Mouse (Mus musculus): ENCODE measurements around the gene Trmo. TPM values are rescaled to one million over a fixed set of nuclear protein-coding genes. Genes with fewer than 3 reads are reported as not detected.

Trmo gene
- polyA plus RNA-seq, 1 experiment from 2014 or later = 9.4 TPM

GRCm38 (mm10) chr4:46404042-46404795, 15.0 kb upstream of the Trmo start:
- H3K27me3 ChIP-seq (replicated peaks) = no peaks in the 10 kb centered on the region
- ATAC-seq (replicated peaks) = no peak
- H3K4me1 ChIP-seq = no peaks in the 10 kb centered on the region
- no peak overlapping the region for H3K4me2 ChIP-seq
- no peak overlapping the region for H3K4me3 ChIP-seq
- no peak overlapping the region for H3K27ac ChIP-seq
- H3K36me3 ChIP-seq (replicated peaks) = no peaks in the 10 kb centered on the region
- no peak overlapping the region for H3K9ac ChIP-seq
- H3K9me3 ChIP-seq = no peaks in the 10 kb centered on the region
- WGBS = 82% methylated on average over 6 of the region's 6 CpGs

DNA sequence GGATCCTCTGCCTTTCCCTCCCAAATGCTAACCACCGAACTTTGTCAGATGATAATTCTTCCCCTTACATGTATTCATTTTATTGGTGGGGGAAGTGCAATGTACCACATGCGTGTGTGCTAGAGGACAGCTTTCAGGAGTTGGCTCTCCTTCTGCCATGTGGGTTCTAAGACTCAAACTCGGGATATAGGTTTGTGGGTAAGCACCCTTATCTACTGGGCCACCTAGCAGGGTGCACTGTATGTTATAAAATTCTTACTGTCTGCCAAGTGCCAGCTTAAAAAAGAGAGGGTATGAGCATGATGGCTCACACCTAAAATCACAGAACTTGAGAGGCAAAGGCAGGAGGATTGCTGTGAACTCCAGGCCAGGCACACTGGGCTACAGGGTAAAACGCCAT, 9.6 kb upstream of the Trmo start:
- Histone ChIP-seq H3K36me3 (replicated peaks) (no peaks in the 10 kb centered on the region), H3K4me2 (no peak overlapping the region), H3K27ac (no peak overlapping the region), H3K4me3 (no peak overlapping the region), H3K4me1 (no peaks in the 10 kb centered on the region), H3K9ac (no peak overlapping the region), H3K27me3 (replicated peaks) (no peaks in the 10 kb centered on the region), H3K9me3 (no peaks in the 10 kb centered on the region)
- WGBS = 85% methylated on average over 4 of the region's 4 CpGs
- no peak for ATAC-seq (replicated peaks)

DNA sequence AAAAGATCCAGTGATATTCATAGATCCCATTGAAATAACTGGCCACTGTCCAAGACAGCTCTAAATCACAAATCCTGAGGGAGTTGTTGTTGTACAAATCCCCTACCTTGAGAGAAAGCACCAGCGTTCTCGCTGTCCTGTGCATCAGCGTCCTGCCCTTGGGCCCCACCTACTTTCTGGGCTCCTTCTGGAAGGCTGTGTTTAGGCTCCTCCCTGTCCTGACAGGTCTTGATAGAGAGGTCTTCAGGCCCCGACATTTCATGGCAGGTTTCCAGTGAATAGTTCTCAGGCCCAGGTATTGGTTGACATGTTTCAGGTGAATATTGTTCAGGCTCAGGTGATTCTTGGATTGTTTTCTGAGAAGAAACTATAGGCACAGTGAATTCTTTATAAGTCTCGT, 6.5 kb upstream of the Trmo start:
- Histone ChIP-seq H3K27me3 (replicated peaks) (no peaks in the 10 kb centered on the region), H3K36me3 (replicated peaks) (no peaks in the 10 kb centered on the region), H3K4me3 (no peak overlapping the region), H3K4me1 (no peaks in the 10 kb centered on the region), H3K9me3 (no peaks in the 10 kb centered on the region), H3K4me2 (no peak overlapping the region), H3K9ac (no peak overlapping the region), H3K27ac (no peak overlapping the region)
- ATAC-seq (replicated peaks) = no peak
- 38% methylated on average over 5 of the region's 5 CpGs for WGBS

- no peaks in the 10 kb centered on the region for H3K27me3 ChIP-seq (replicated peaks)
- no peak overlapping the region for H3K27ac ChIP-seq
- no peak for ATAC-seq (replicated peaks)
- H3K4me3 ChIP-seq = no peak overlapping the region
- H3K36me3 ChIP-seq (replicated peaks) = no peaks in the 10 kb centered on the region
- peaks cover 5% of the 10 kb centered on the region for H3K4me1 ChIP-seq
- WGBS = 69% methylated on average over 2 of the region's 2 CpGs
- no peak overlapping the region for H3K9ac ChIP-seq
- no peaks in the 10 kb centered on the region for H3K9me3 ChIP-seq
- no peak overlapping the region for H3K4me2 ChIP-seq
Observed at GRCm38 (mm10) chr4:46394388-46394787, 5.2 kb upstream of the Trmo start.

DNA sequence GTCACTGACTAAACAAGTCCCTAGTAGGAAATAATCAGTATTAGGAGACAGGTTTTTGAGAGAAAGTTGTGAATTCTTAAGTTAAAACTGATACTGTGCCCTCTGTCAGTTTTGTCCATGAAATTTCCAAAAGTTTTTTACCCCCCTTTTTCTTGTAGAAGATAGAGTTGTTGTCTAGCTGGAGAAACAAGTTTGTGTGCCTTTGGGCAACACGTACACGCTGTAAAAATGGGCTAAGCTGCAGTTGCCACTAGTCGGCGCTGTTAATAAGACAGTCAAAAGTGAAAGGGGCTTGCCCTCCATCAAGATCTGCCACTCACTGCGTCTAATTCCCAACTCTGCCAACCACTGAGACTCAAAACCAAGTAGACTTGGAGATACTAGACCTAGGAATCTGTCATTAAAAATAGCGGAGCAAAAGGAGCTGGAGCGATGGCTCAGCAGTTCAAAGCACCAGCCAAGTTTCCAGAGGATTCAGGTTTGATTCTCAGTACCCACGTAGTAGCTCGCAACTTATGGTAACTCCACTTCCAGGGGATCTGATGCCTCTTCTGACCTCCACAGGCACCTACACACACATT, 1.2 kb upstream of the Trmo start:
- H3K4me2 ChIP-seq = peak overlapping the region; percentile 58
- H3K4me1 ChIP-seq = peaks cover 7% of the 10 kb centered on the region
- WGBS = 23% methylated on average over 9 of the region's 9 CpGs
- no peaks in the 10 kb centered on the region for H3K27me3 ChIP-seq (replicated peaks)
- no peaks in the 10 kb centered on the region for H3K9me3 ChIP-seq
- peak overlapping the region; percentile 56; the same call in 1 of the 2 replicates for H3K4me3 ChIP-seq
- H3K27ac ChIP-seq = no peak overlapping the region
- no peaks in the 10 kb centered on the region for H3K36me3 ChIP-seq (replicated peaks)
- no peak for ATAC-seq (replicated peaks)
- no peak overlapping the region; the same call in 1 of the 2 replicates for H3K9ac ChIP-seq

DNA sequence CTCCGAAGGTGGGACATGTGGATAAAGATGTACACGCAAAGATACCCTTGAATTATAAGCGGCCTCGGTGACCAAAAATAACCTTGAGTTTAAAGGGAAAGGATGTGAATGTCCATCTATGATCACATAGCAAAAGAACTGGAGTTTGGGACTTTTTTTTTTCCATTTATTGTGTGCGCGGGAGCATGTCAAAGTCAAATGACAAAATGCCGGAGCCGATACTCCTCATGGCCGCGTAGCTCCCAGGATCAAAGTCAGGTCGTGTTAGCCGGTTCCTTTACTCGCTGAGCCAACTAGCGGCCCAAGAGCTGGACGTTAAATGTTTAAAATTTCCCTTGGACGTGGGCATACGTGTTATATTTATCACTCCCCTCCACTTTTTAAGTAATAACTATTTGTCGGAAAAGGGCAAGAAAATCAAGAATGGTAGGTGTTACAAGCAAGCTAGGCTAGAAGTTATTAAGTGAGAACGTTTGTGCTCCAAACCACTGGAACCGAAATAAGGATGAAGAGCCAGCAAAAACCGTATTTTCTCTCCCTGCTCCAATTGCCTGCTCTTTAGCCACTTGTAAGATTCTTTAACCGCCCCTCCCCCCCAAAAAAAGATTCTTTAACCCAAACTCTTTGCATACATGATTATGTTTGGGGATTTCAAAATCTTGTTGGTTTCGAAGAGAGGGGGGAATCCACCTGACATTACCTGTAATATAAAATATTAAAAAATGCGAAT, 540 bp upstream of the Trmo start:
- no peak; the same call in 1 of the 2 replicates for ATAC-seq (replicated peaks)
- H3K27ac ChIP-seq = peak overlapping the region; percentile 95
- peaks cover 7% of the 10 kb centered on the region for H3K4me1 ChIP-seq
- peak overlapping the region; percentile 68 for H3K9ac ChIP-seq
- 2% methylated on average over 24 of the region's 24 CpGs for whole genome bisulfite sequencing
- peak overlapping the region; percentile 56 for H3K4me3 ChIP-seq
- 0 out of 2 replicates have a peak, but pooled peaks cover 2% of the 10 kb centered on the region for H3K36me3 ChIP-seq (replicated peaks)
- H3K27me3 ChIP-seq (replicated peaks) = no peaks in the 10 kb centered on the region
- no peaks in the 10 kb centered on the region for H3K9me3 ChIP-seq
- peak overlapping the region; percentile 58 for H3K4me2 ChIP-seq

DNA sequence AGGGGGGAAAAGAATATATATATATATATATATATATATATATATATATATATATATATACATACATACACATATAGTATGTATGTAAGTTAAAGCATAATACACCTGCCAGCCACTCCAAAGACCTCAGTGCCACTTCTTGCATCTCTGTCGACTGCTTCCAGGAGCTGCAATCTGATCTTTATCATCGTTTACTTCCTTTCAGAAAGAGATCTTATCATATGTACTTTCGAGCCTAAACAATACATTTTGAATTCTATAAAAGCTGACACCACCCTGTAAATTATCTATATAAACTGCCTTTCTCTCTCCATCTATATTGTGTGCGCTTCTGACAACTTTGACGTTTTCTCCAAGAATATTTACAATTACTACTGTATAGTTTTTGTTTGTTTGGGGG, 681 bp downstream of the Trmo start:
- Histone ChIP-seq H3K9ac (peak overlapping the region; percentile 68), H3K4me1 (peaks cover 7% of the 10 kb centered on the region), H3K27ac (peak overlapping the region; percentile 95), H3K36me3 (replicated peaks) (0 out of 2 replicates have a peak, but pooled peaks cover 3% of the 10 kb centered on the region), H3K4me3 (peak overlapping the region; percentile 56), H3K4me2 (peak overlapping the region; percentile 58), H3K27me3 (replicated peaks) (no peaks in the 10 kb centered on the region), H3K9me3 (no peaks in the 10 kb centered on the region)
- WGBS = 40% methylated on average over 5 of the region's 5 CpGs
- ATAC-seq (replicated peaks) = no peak; the same call in 1 of the 2 replicates

DNA sequence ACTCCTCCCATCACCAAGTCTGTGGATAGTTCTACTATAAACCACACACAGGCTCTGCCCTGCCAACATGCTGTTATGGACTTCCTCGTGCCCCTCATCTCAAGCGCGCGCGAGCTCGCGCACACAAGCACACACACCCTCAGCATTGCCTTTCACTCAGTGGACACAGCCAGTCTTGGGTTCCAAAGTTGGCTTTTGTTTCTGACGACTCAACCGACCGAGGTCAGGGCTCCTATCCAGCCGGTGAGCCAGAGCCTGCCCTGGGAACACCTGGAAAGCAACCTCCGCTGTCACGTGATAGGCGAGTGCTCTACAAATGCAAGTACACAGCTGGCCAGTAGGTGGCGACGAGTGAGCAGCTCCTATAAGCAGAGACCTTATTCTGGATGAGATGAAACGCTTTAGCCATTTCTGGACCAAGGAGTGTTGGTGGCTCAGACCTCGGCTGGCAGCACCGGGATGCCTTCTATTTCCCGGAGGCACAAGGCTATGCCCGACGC, 14.3 kb downstream of the Trmo start:
- Histone ChIP-seq H3K4me2 (peak overlapping the region; percentile 51), H3K4me3 (peak overlapping the region; percentile 31), H3K27ac (no peak overlapping the region), H3K4me1 (peaks cover 9% of the 10 kb centered on the region), H3K9ac (no peak overlapping the region), H3K9me3 (no peaks in the 10 kb centered on the region), H3K27me3 (replicated peaks) (no peaks in the 10 kb centered on the region), H3K36me3 (replicated peaks) (peaks cover 16% of the 10 kb centered on the region)
- ATAC-seq (replicated peaks) = peak; percentile 62
- WGBS = 25% methylated on average over 22 of the region's 22 CpGs

- Histone ChIP-seq H3K27me3 (replicated peaks) (0 out of 2 replicates have a peak, but pooled peaks cover 2% of the 10 kb centered on the region), H3K4me1 (peaks cover 9% of the 10 kb centered on the region), H3K4me3 (peak overlapping the region; percentile 31), H3K9ac (no peak overlapping the region), H3K27ac (no peak overlapping the region), H3K9me3 (no peaks in the 10 kb centered on the region), H3K36me3 (replicated peaks) (peaks cover 12% of the 10 kb centered on the region; the same call in 1 of the 2 replicates), H3K4me2 (peak overlapping the region; percentile 51)
- WGBS = 53% methylated on average over 6 of the region's 6 CpGs
- no peak for ATAC-seq (replicated peaks)
Observed at GRCm38 (mm10) chr4:46374455-46374854, 14.8 kb downstream of the Trmo start.

DNA sequence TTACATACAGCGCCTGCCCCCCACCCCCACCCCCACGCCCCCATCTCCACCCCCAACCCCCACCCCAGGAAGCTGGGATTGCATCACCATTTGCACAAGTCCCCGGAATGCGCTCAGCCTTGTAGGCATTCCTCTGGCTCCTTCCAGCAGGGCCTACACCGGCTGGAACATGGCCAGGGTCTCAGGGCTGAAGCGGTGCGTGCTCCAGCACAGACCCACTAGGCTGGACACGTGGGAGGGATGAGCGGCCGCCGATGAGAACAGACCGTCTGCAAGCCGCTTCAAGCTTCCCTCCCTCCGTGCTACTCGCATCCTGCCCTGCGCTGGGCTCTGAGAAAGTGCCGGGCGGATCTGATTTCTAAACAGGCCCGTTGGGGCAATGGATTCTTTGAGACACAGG, 18.2 kb downstream of the Trmo start:
- Histone ChIP-seq H3K9ac (peak overlapping the region; percentile 31; the same call in 1 of the 2 replicates), H3K27me3 (replicated peaks) (0 out of 2 replicates have a peak, but pooled peaks cover 4% of the 10 kb centered on the region), H3K4me1 (peaks cover 11% of the 10 kb centered on the region), H3K36me3 (replicated peaks) (no peaks in the 10 kb centered on the region), H3K4me3 (no peak overlapping the region), H3K9me3 (no peaks in the 10 kb centered on the region), H3K27ac (no peak overlapping the region), H3K4me2 (peak overlapping the region; percentile 37)
- WGBS = 2% methylated on average over 19 of the region's 19 CpGs
- peak; percentile 75 for ATAC-seq (replicated peaks)

DNA sequence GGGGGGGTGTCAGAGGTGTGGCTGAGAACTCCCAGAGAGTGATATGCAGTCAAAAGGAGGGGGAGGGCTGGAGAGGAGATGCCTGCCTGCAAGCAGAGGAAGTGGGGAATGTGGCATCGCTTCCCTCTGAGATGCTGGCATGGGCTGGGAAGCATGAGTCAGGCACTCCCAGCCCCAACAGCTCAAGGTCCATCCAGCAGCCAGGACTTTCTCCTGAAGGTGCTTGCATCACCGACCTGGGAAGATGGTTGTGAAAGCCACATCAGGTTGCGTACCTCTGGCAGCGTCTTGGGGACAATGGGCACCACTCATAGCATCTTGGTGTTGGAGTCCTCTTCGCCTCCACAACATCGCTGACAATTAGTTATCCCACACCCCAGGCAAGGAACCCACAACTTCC, 18.8 kb downstream of the Trmo start:
- H3K4me1 ChIP-seq = peaks cover 11% of the 10 kb centered on the region
- H3K27ac ChIP-seq = no peak overlapping the region
- H3K9me3 ChIP-seq = no peaks in the 10 kb centered on the region
- no peak overlapping the region for H3K4me2 ChIP-seq
- no peak overlapping the region for H3K4me3 ChIP-seq
- no peaks in the 10 kb centered on the region for H3K36me3 ChIP-seq (replicated peaks)
- H3K27me3 ChIP-seq (replicated peaks) = 0 out of 2 replicates have a peak, but pooled peaks cover 4% of the 10 kb centered on the region
- WGBS = 54% methylated on average over 6 of the region's 6 CpGs
- ATAC-seq (replicated peaks) = no peak
- no peak overlapping the region for H3K9ac ChIP-seq

- Histone ChIP-seq H3K4me2 (no peak overlapping the region), H3K4me3 (no peak overlapping the region), H3K4me1 (peaks cover 6% of the 10 kb centered on the region; the same call in 1 of the 2 replicates), H3K27ac (no peak overlapping the region), H3K27me3 (replicated peaks) (0 out of 2 replicates have a peak, but pooled peaks cover 4% of the 10 kb centered on the region), H3K9me3 (no peaks in the 10 kb centered on the region), H3K9ac (no peak overlapping the region), H3K36me3 (replicated peaks) (no peaks in the 10 kb centered on the region)
- no peak for ATAC-seq (replicated peaks)
- WGBS = 66% methylated on average over 4 of the region's 4 CpGs
Observed at GRCm38 (mm10) chr4:46369070-46369469, 20.2 kb downstream of the Trmo start.
